Mouse (Mus musculus) intestine, embryonic 14.5 days (tissue): ENCODE measurements around the gene Rgma. TPM values are rescaled to one million over a fixed set of nuclear protein-coding genes. Genes with fewer than 3 reads are reported as not detected.
A peak's percentile ranks its signal among the peaks of the same experiment; 100 is the strongest.

ENCODE experiments used
- ATAC-seq: fragments of 200-750 bp; cut with Nextera tagmentation; replicated peaks from 2 replicates; pipeline ENCODE4 v1.8.0; 2017; ENCODE audit warnings: low read depth, moderate number of reproducible peaks, moderate TSS enrichment, moderate library complexity; ENCODE audit not compliant: low FRiP score, low TSS enrichment
- DNase-seq: peaks from one replicate; pipeline ENCODE4 v3.0.0-alpha.2; 2018; ENCODE audit warnings: low spot score
- H3K27ac ChIP-seq: fragments of 300-500 bp; sonication (generic); 2 replicates; pipeline ENCODE4 v1.5.1; 2014; ENCODE audit warnings: low read depth, mild to moderate bottlenecking, control low read depth
- H3K27me3 ChIP-seq: fragments of 300-500 bp; sonication (generic); replicated peaks from 2 replicates; pipeline ENCODE4 v1.6.1; 2014; ENCODE audit warnings: low read length, control low read depth; ENCODE audit not compliant: control insufficient read depth, insufficient read depth
- H3K36me3 ChIP-seq: fragments of 300-500 bp; sonication (generic); 2 replicates; pipeline ENCODE4 v1.6.1; 2014; ENCODE audit warnings: low read length, control low read depth; ENCODE audit not compliant: control insufficient read depth, insufficient read depth
- H3K4me1 ChIP-seq: fragments of 300-500 bp; sonication (generic); replicated peaks from 2 replicates; pipeline ENCODE4 v1.6.1; 2014; ENCODE audit warnings: low read length, control low read depth, mixed read lengths; ENCODE audit not compliant: control insufficient read depth, insufficient read depth
- H3K4me2 ChIP-seq: fragments of 300-500 bp; sonication (generic); 2 replicates; pipeline ENCODE4 v1.6.1; 2014; ENCODE audit warnings: low read length
- H3K4me3 ChIP-seq: fragments of 300-500 bp; sonication (generic); 2 replicates; pipeline ENCODE4 v1.5.1; 2014; ENCODE audit warnings: low read depth, low read length, control low read depth, mixed read lengths
- H3K9ac ChIP-seq: fragments of 300-500 bp; sonication (generic); 2 replicates; pipeline ENCODE4 v1.6.1; 2014; ENCODE audit warnings: mild to moderate bottlenecking, low read length
- H3K9me3 ChIP-seq: fragments of 300-500 bp; sonication (generic); 2 replicates; pipeline ENCODE4 v1.6.1; 2016; ENCODE audit warnings: low read length, control low read depth; ENCODE audit not compliant: control insufficient read depth
- WGBS: fragments of 180-500 bp; shearing (Covaris S2); extraction: QIAGEN DNeasy Blood & Tissue Kit; methylation state at CpG from one replicate; pipeline ENCODE4 v1.1.7; 2014; 5-methylcytosine and 5-hydroxymethylcytosine counted together
- polyA plus RNA-seq: library from polyadenylated mRNA; unstranded; fragments of >200 nt; fragmentation: Nextera tagmentation; extraction: Ambion mirVana; gene quantifications from 2 replicates; pipeline ENCODE4 v1.2.1, GENCODE M21; 2014

Rgma gene
- polyA plus RNA-seq, 1 experiment from 2014 or later: 11.5 TPM

GRCm38 (mm10) chr7:73357626-73358025, 17.7 kb upstream of the Rgma start:
- H3K27ac ChIP-seq: no peak overlapping the region

GRCm38 (mm10) chr7:73365511-73365910, 9.8 kb upstream of the Rgma start:
- ATAC-seq: no peak
- no peak for DNase-seq
- no peaks in the 10 kb centered on the region for H3K27me3 ChIP-seq
- H3K27ac ChIP-seq: no peak overlapping the region
- H3K4me1 ChIP-seq: 0 out of 2 replicates have a peak, but pooled peaks cover 2% of the 10 kb centered on the region
- no peak overlapping the region for H3K4me3 ChIP-seq
- no peak overlapping the region for H3K9ac ChIP-seq
- 74% methylated on average over 4 of the region's 4 CpGs for WGBS
- H3K36me3 ChIP-seq: no peaks in the 10 kb centered on the region
- H3K9me3 ChIP-seq: no peaks in the 10 kb centered on the region
- no peak overlapping the region for H3K4me2 ChIP-seq

More at GRCm38 (mm10) chr7:73357626-73358025, 17.7 kb upstream of the Rgma start:
- DNase-seq (no peak), ATAC-seq (no peak)
- WGBS: 95% methylated on average over 2 of the region's 2 CpGs
- Histone ChIP-seq H3K9ac (no peak overlapping the region), H3K4me3 (no peak overlapping the region), H3K4me2 (no peak overlapping the region), H3K36me3 (no peaks in the 10 kb centered on the region), H3K27me3 (no peaks in the 10 kb centered on the region), H3K4me1 (no peaks in the 10 kb centered on the region), H3K9me3 (no peaks in the 10 kb centered on the region)

GRCm38 (mm10) chr7:73365965-73366364, 9.3 kb upstream of the Rgma start:
- 55% methylated on average over 7 of the region's 7 CpGs for WGBS
- H3K4me1 ChIP-seq: 0 out of 2 replicates have a peak, but pooled peaks cover 2% of the 10 kb centered on the region
- H3K4me2 ChIP-seq: no peak overlapping the region
- H3K27me3 ChIP-seq: no peaks in the 10 kb centered on the region
- DNase-seq: no peak
- no peak overlapping the region for H3K4me3 ChIP-seq
- no peak overlapping the region for H3K9ac ChIP-seq
- ATAC-seq: no peak
- H3K27ac ChIP-seq: no peak overlapping the region
- no peaks in the 10 kb centered on the region for H3K36me3 ChIP-seq
- H3K9me3 ChIP-seq: no peaks in the 10 kb centered on the region

GRCm38 (mm10) chr7:73367681-73368464, 7.4 kb upstream of the Rgma start:
- ATAC-seq (no peak), DNase-seq (no peak)
- Histone ChIP-seq H3K9me3 (no peaks in the 10 kb centered on the region), H3K27ac (no peak overlapping the region), H3K4me1 (peaks cover 12% of the 10 kb centered on the region), H3K9ac (no peak overlapping the region), H3K27me3 (peaks cover 11% of the 10 kb centered on the region; the same call in 1 of the 2 replicates), H3K4me2 (no peak overlapping the region), H3K4me3 (no peak overlapping the region), H3K36me3 (no peaks in the 10 kb centered on the region)
- 88% methylated on average over 10 of the region's 10 CpGs for WGBS

- DNase-seq (no peak), ATAC-seq (no peak)
- Histone ChIP-seq H3K4me1 (peaks cover 19% of the 10 kb centered on the region), H3K4me3 (no peak overlapping the region), H3K36me3 (no peaks in the 10 kb centered on the region), H3K9me3 (no peaks in the 10 kb centered on the region), H3K4me2 (no peak overlapping the region), H3K27me3 (peaks cover 24% of the 10 kb centered on the region), H3K9ac (no peak overlapping the region), H3K27ac (no peak overlapping the region)
- 81% methylated on average over 4 of the region's 4 CpGs for WGBS
These were observed 5.3 kb upstream of the Rgma start for GRCm38 (mm10) chr7:73369992-73370391.

GRCm38 (mm10) chr7:73371587-73372321, 3.6 kb upstream of the Rgma start:
- Histone ChIP-seq H3K4me1 (peaks cover 17% of the 10 kb centered on the region), H3K4me2 (peak overlapping the region; percentile 69), H3K9me3 (no peaks in the 10 kb centered on the region), H3K36me3 (no peaks in the 10 kb centered on the region), H3K9ac (no peak overlapping the region), H3K27ac (no peak overlapping the region), H3K4me3 (peak overlapping the region; percentile 31), H3K27me3 (peaks cover 24% of the 10 kb centered on the region)
- WGBS: 51% methylated on average over 10 of the region's 10 CpGs
- ATAC-seq (no peak), DNase-seq (no peak)

- ATAC-seq (no peak), DNase-seq (peak; percentile 68)
- H3K4me2 ChIP-seq: peak overlapping the region; percentile 69
- peak overlapping the region; percentile 31 for H3K4me3 ChIP-seq
- WGBS: 3% methylated on average over 29 of the region's 29 CpGs
- no peaks in the 10 kb centered on the region for H3K9me3 ChIP-seq
- peaks cover 17% of the 10 kb centered on the region for H3K4me1 ChIP-seq
- H3K36me3 ChIP-seq: no peaks in the 10 kb centered on the region
- no peak overlapping the region for H3K27ac ChIP-seq
- H3K9ac ChIP-seq: peak overlapping the region; percentile 40; the same call in 1 of the 2 replicates
- H3K27me3 ChIP-seq: peaks cover 24% of the 10 kb centered on the region
These were observed 2.8 kb upstream of the Rgma start for GRCm38 (mm10) chr7:73372352-73372970.

GRCm38 (mm10) chr7:73374727-73375126, 582 bp upstream of the Rgma start:
- Histone ChIP-seq H3K27me3 (peaks cover 24% of the 10 kb centered on the region), H3K36me3 (no peaks in the 10 kb centered on the region), H3K27ac (no peak overlapping the region), H3K4me3 (peak overlapping the region; percentile 67), H3K4me2 (peak overlapping the region; percentile 98), H3K9me3 (no peaks in the 10 kb centered on the region), H3K4me1 (peaks cover 25% of the 10 kb centered on the region), H3K9ac (peak overlapping the region; percentile 51)
- 4% methylated on average over 14 of the region's 14 CpGs for WGBS
- ATAC-seq (peak; percentile 22; the same call in 1 of the 2 replicates), DNase-seq (peak; percentile 64)
